Mouse (Mus musculus): Measurements from ENCODE around the gene Adamts2.

DNA sequence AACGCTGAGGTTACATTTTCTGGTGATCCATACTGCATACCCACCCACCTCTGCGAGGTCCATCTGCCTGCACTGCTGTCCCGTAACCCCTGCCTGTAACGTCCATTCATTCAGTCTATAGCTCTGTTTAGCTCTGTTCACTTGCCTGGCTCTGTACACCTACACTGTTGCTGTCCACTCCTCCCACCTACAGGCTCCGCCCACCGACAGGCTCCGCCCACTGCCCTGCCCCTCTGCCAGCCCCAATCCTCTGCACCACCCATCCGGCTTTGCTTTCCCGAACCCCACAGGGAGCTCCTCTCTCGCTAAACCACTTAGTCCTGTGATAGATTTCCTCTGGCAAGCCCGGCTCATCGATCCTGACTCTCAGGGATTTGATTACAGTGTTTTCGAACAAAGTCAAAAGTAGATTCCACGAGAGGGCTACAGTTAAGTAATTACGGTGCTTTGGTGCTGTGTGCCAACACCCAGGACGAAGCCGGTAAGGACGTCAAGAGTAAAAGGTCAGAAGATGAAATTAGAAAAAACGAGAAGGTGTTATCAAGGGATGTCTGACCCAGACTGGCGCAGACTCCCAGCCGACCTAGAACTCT is 111.8 kb downstream of the Adamts2 start:
- TF ChIP-seq POLR2A (IDR thresholded peaks at IDR 0.05; ENCODE audit: low read depth, low read length) (no peak), CTCF (IDR thresholded peaks at IDR 0.05; ENCODE audit: extremely low read depth, insufficient read length, insufficient replicate concordance, low read depth, low read length) (no peak)
